Mouse (Mus musculus): ENCODE results near the gene Dnph1.

DNA sequence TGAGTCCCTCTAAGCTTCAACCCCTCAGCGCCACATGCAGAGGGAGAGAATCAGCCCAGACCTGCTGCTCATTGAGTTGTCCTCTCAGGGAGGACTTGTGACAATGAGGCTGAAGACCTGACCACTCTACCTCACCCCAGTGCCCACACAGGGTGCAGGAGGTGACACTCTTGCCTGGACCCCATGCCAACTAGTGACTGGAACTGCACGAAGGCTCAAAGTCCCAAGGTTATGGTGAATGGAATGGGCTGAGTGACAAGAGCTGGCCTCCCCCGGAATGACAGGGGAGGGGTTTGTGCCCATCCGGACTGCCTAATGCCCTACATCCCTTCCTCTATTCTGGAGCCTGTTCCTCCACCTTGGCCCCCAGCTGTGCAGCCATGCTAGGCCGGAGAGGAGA lies 43.8 kb upstream of the Dnph1 start:
- TF ChIP-seq CTCF (IDR thresholded peaks at IDR 0.05; ENCODE audit: control insufficient read depth, insufficient read depth, insufficient read length) = no peak
- no peak for TF ChIP-seq MYOG (IDR thresholded peaks at IDR 0.05; ENCODE audit: control insufficient read depth, extremely low read depth, insufficient read length)
- TF ChIP-seq USF1 (IDR thresholded peaks at IDR 0.05; ENCODE audit: low read depth) = no peak

Measured in C2C12 (cell line).